Mouse (Mus musculus) adrenal gland, postnatal 4 days (tissue): Measurements from ENCODE around the gene Avpr1b. TPM values are rescaled to one million over a fixed set of nuclear protein-coding genes. Genes with fewer than 3 reads are reported as not detected.
"Not testable (repeated sequence)": the region's sequence is repeated elsewhere in the genome, so short reads cannot be mapped to it uniquely, and the experiment has no call there.

Experiments used
- DNase-seq, 2 experiments: peaks; one replicate each; pipeline ENCODE4 v3.0.0; 2021 to 2022; ENCODE audit warnings: low spot score in 2 of 2, mixed read lengths in 2 of 2
- long read RNA-seq, 2 experiments: library from polyadenylated mRNA; stranded (forward); transcript quantifications; one replicate each; pipeline ENCODE4 v2.0.0; 2021
- total RNA-seq, 2 experiments: library from RNA; stranded (reverse); gene quantifications; 2 replicates each; pipeline ENCODE4 v1.2.3; 2021

The Avpr1b gene
- not detected for total RNA-seq
- long read RNA-seq, experiment 1, result 0 reads
- long read RNA-seq, experiment 2, result 0 reads

GRCm38 (mm10) chr1:131598905-131599304, at the start of gene Avpr1b:
Gene Avpr1b (plus strand): TSS chr1:131599239.
- DNase-seq, result no peak

- DNase-seq, result no peak
These were observed 47.1 kb upstream of the Avpr1b start for GRCm38 (mm10) chr1:131551956-131552355.

- no peak for DNase-seq
These were observed 45.6 kb upstream of the Avpr1b start for GRCm38 (mm10) chr1:131553428-131553827.

GRCm38 (mm10) chr1:131555042-131555812, 43.8 kb upstream of the Avpr1b start:
- DNase-seq, result peak; percentile 33 to 61

- DNase-seq, result no peak
These were observed 38.5 kb upstream of the Avpr1b start for GRCm38 (mm10) chr1:131560500-131560899.

GRCm38 (mm10) chr1:131562081-131562480, 37.0 kb upstream of the Avpr1b start:
- no peak for DNase-seq

- not testable (repeated sequence) for DNase-seq
These were observed 33.0 kb upstream of the Avpr1b start for GRCm38 (mm10) chr1:131566056-131566455.

- no peak for DNase-seq
These were observed 29.3 kb upstream of the Avpr1b start for GRCm38 (mm10) chr1:131569721-131570120.

GRCm38 (mm10) chr1:131570391-131570790, 28.6 kb upstream of the Avpr1b start:
- no peak for DNase-seq

- no peak for DNase-seq
These were observed 25.3 kb upstream of the Avpr1b start for GRCm38 (mm10) chr1:131573721-131574120.

GRCm38 (mm10) chr1:131578943-131579680, 19.9 kb upstream of the Avpr1b start:
- DNase-seq, result no peak

- DNase-seq, result no peak
These were observed 18.6 kb upstream of the Avpr1b start for GRCm38 (mm10) chr1:131580389-131580788.

GRCm38 (mm10) chr1:131583598-131583997, 15.4 kb upstream of the Avpr1b start:
- no peak for DNase-seq

GRCm38 (mm10) chr1:131586836-131587235, 12.2 kb upstream of the Avpr1b start:
- DNase-seq, result no peak

GRCm38 (mm10) chr1:131600314-131600713, 1.3 kb downstream of the Avpr1b start:
- DNase-seq, result no peak

GRCm38 (mm10) chr1:131606719-131607118, 7.7 kb downstream of the Avpr1b start:
- DNase-seq, result no peak

GRCm38 (mm10) chr1:131612556-131613155, 13.6 kb downstream of the Avpr1b start:
- no peak for DNase-seq

- peak in 1 of 2 experiments; percentile 52 for DNase-seq
These were observed 14.5 kb downstream of the Avpr1b start for GRCm38 (mm10) chr1:131613361-131614133.

- no peak for DNase-seq
These were observed 15.6 kb downstream of the Avpr1b start for GRCm38 (mm10) chr1:131614641-131615040.

GRCm38 (mm10) chr1:131616131-131616530, 17.1 kb downstream of the Avpr1b start:
- no peak for DNase-seq
